Mouse (Mus musculus): ENCODE data around the gene Cep135.

GRCm38 (mm10) chr5:76680959-76681358 lies 92.5 kb downstream of the Cep135 start:
- TF ChIP-seq EP300 (IDR thresholded peaks at IDR 0.05; ENCODE audit: low read depth) (no peak), CTCF (IDR thresholded peaks at IDR 0.05; ENCODE audit: low read depth) (no peak)
